Mouse (Mus musculus): Measurements from ENCODE around the gene Rundc3a.
A peak's percentile ranks its signal among the peaks of the same experiment; 100 is the strongest.

Gene Rundc3a

GRCm38 (mm10) chr11:102395250-102395649 is 2.0 kb downstream of the Rundc3a start:
- no peak for TF ChIP-seq GATA4 (IDR thresholded peaks at IDR 0.05; ENCODE audit: insufficient replicate concordance, low read length)

- no peak for TF ChIP-seq GATA4 (IDR thresholded peaks at IDR 0.05; ENCODE audit: insufficient replicate concordance, low read length)
These were observed 3.1 kb downstream of the Rundc3a start for GRCm38 (mm10) chr11:102396263-102396662.

- TF ChIP-seq GATA4 (IDR thresholded peaks at IDR 0.05; ENCODE audit: insufficient replicate concordance, low read length) = no peak
These were observed 3.5 kb downstream of the Rundc3a start for GRCm38 (mm10) chr11:102396671-102397141.

GRCm38 (mm10) chr11:102398007-102398825 is 5.0 kb downstream of the Rundc3a start:
- TF ChIP-seq GATA4 (IDR thresholded peaks at IDR 0.05; ENCODE audit: insufficient replicate concordance, low read length) = no peak

- no peak for TF ChIP-seq GATA4 (IDR thresholded peaks at IDR 0.05; ENCODE audit: insufficient replicate concordance, low read length)
These were observed 5.9 kb downstream of the Rundc3a start for GRCm38 (mm10) chr11:102399107-102399506.

- TF ChIP-seq GATA4 (IDR thresholded peaks at IDR 0.05; ENCODE audit: insufficient replicate concordance, low read length) = no peak
These were observed 6.4 kb downstream of the Rundc3a start for GRCm38 (mm10) chr11:102399610-102400072.

GRCm38 (mm10) chr11:102400513-102401084 is 7.4 kb downstream of the Rundc3a start:
- no peak for TF ChIP-seq GATA4 (IDR thresholded peaks at IDR 0.05; ENCODE audit: insufficient replicate concordance, low read length)

GRCm38 (mm10) chr11:102401898-102402500 is 8.8 kb downstream of the Rundc3a start:
- no peak for TF ChIP-seq GATA4 (IDR thresholded peaks at IDR 0.05; ENCODE audit: insufficient replicate concordance, low read length)

GRCm38 (mm10) chr11:102403657-102404056 is 10.5 kb downstream of the Rundc3a start:
- no peak for TF ChIP-seq GATA4 (IDR thresholded peaks at IDR 0.05; ENCODE audit: insufficient replicate concordance, low read length)

- TF ChIP-seq GATA4 (IDR thresholded peaks at IDR 0.05; ENCODE audit: insufficient replicate concordance, low read length) = no peak
These were observed 11.2 kb downstream of the Rundc3a start for GRCm38 (mm10) chr11:102404161-102405010.

GRCm38 (mm10) chr11:102405544-102406285 is 12.5 kb downstream of the Rundc3a start:
- TF ChIP-seq GATA4 (IDR thresholded peaks at IDR 0.05; ENCODE audit: insufficient replicate concordance, low read length) = no peak

GRCm38 (mm10) chr11:102406401-102406800 is 13.2 kb downstream of the Rundc3a start:
- TF ChIP-seq GATA4 (IDR thresholded peaks at IDR 0.05; ENCODE audit: insufficient replicate concordance, low read length) = no peak

- TF ChIP-seq GATA4 (IDR thresholded peaks at IDR 0.05; ENCODE audit: insufficient replicate concordance, low read length) = peak; percentile 38; the same call in 1 of the 2 replicates
These were observed 14.0 kb downstream of the Rundc3a start for GRCm38 (mm10) chr11:102406900-102407833.
